Mouse (Mus musculus) midbrain, postnatal 0 days (tissue): ENCODE data around the gene Prame. TPM values are rescaled to one million over a fixed set of nuclear protein-coding genes. Genes with fewer than 3 reads are reported as not detected.
"Not testable (repeated sequence)": the region's sequence is repeated elsewhere in the genome, so short reads cannot be mapped to it uniquely, and the experiment has no call there.

Experiments
- ATAC-seq: fragments of 200-750 bp; cut with Nextera tagmentation; 2 replicates; pipeline ENCODE4 v1.8.0; 2017; ENCODE audit warnings: moderate number of reproducible peaks, mild to moderate bottlenecking, moderate TSS enrichment, moderate library complexity; ENCODE audit not compliant: low FRiP score
- DNase-seq: peaks from one replicate; pipeline ENCODE4 v3.0.0-alpha.2; 2015; ENCODE audit warnings: low spot score
- H3K27ac ChIP-seq: fragments of 300-500 bp; sonication (generic); 2 replicates; pipeline ENCODE4 v1.5.1; 2014; ENCODE audit warnings: low read depth, mild to moderate bottlenecking, low read length, mixed read lengths
- H3K27me3 ChIP-seq: fragments of 300-500 bp; sonication (generic); 2 replicates; pipeline ENCODE4 v1.6.1; 2014; ENCODE audit warnings: low read length, control low read depth, mixed read lengths; ENCODE audit not compliant: insufficient read depth
- H3K36me3 ChIP-seq: fragments of 300-500 bp; sonication (generic); 2 replicates; pipeline ENCODE4 v1.6.1; 2014; ENCODE audit warnings: low read length, control low read depth, mixed read lengths; ENCODE audit not compliant: insufficient read depth
- H3K4me1 ChIP-seq: fragments of 300-500 bp; sonication (generic); 2 replicates; pipeline ENCODE4 v1.6.1; 2014; ENCODE audit warnings: mild to moderate bottlenecking, control low read depth, antibody characterized with exemption, low read length, mixed read lengths; ENCODE audit not compliant: insufficient read depth
- H3K4me2 ChIP-seq: fragments of 300-500 bp; sonication (generic); 2 replicates; pipeline ENCODE4 v1.6.1; 2014; ENCODE audit warnings: low read depth, mild to moderate bottlenecking, low read length, mixed read lengths; ENCODE audit not compliant: poor library complexity, severe bottlenecking
- H3K4me3 ChIP-seq: fragments of 300-500 bp; sonication (generic); 2 replicates; pipeline ENCODE4 v1.5.1; 2014; ENCODE audit warnings: low read depth, mild to moderate bottlenecking, low read length, moderate library complexity
- H3K9ac ChIP-seq: fragments of 300-500 bp; sonication (generic); replicated peaks from 2 replicates; pipeline ENCODE4 v1.6.1; 2014; ENCODE audit warnings: mild to moderate bottlenecking, low read length, moderate library complexity, mixed read lengths; ENCODE audit not compliant: poor library complexity, severe bottlenecking
- H3K9me3 ChIP-seq: fragments of 300-500 bp; sonication (generic); 2 replicates; pipeline ENCODE4 v1.6.1; 2016; ENCODE audit warnings: low read length, control low read depth
- CTCF ChIP-seq: IDR thresholded peaks from 2 replicates; pipeline ENCODE4 v1.5.1; 2016; ENCODE audit warnings: antibody characterized with exemption, mild to moderate bottlenecking
- WGBS: fragments of 180-500 bp; shearing (Covaris S2); extraction: QIAGEN DNeasy Blood & Tissue Kit; methylation state at CpG from one replicate; pipeline ENCODE4 v1.1.7; 2014; 5-methylcytosine and 5-hydroxymethylcytosine counted together
- polyA plus RNA-seq: library from polyadenylated mRNA; unstranded; fragments of >200 nt; fragmentation: Nextera tagmentation; extraction: Ambion mirVana; gene quantifications from 2 replicates; pipeline ENCODE4 v1.2.1, GENCODE M21; 2015
- total RNA-seq: library from RNA; depleted of rRNA; stranded (reverse); fragments of >200 nt; gene quantifications from 2 replicates; pipeline ENCODE4 v1.2.3, GENCODE M21; 2014; rRNA removed

Prame gene
- total and polyA plus RNA-seq, 2 experiments from 2014 or later, result not detected

GRCm38 (mm10) chrX:135569467-135569866, 58.0 kb downstream of the Prame start:
- TF ChIP-seq CTCF, result peak; percentile 80
- 0% methylated on average over 1 of the region's 2 CpGs for whole genome bisulfite sequencing
- ATAC-seq (peak; percentile 78; the same call in 1 of the 2 replicates), DNase-seq (peak; percentile 58)
- H3K4me1 ChIP-seq, H3K4me2 ChIP-seq, H3K9ac ChIP-seq, H3K36me3 ChIP-seq, H3K4me3 ChIP-seq, H3K9me3 ChIP-seq, H3K27ac ChIP-seq, H3K27me3 ChIP-seq: not testable (repeated sequence)

GRCm38 (mm10) chrX:135564934-135565333, 62.6 kb downstream of the Prame start:
- H3K4me1 ChIP-seq, H3K9me3 ChIP-seq, H3K4me2 ChIP-seq, H3K36me3 ChIP-seq, H3K27me3 ChIP-seq, H3K4me3 ChIP-seq, H3K9ac ChIP-seq, DNase-seq, H3K27ac ChIP-seq, ATAC-seq: not testable (repeated sequence)
- 59% methylated on average over 4 of the region's 4 CpGs for whole genome bisulfite sequencing

Other genes with a start within 250 kb of the Prame start
- gene Gm7903, start 193.9 kb downstream of the Prame start, total RNA-seq, result 0.05 TPM in 1 of 2 replicates, not detected in the other
- not detected in 2 replicates for gene Gm7903, start 193.9 kb downstream of the Prame start, polyA plus RNA-seq
- gene AV320801, start 133.1 kb downstream of the Prame start, total RNA-seq, result not detected in 2 replicates
- gene AV320801, start 133.1 kb downstream of the Prame start, polyA plus RNA-seq, result not detected in 2 replicates
- not detected in 2 replicates for gene Nxf7, start 28.9 kb downstream of the Prame start, total RNA-seq
- not detected in 2 replicates for gene Nxf7, start 28.9 kb downstream of the Prame start, polyA plus RNA-seq
- not detected in 2 replicates for gene Tcp11x2, start 66.1 kb upstream of the Prame start, total RNA-seq
- gene Tcp11x2, start 66.1 kb upstream of the Prame start, polyA plus RNA-seq, result 0.09 TPM in 1 of 2 replicates, not detected in the other
- not detected in 2 replicates for gene Tmsb15a, start 97.6 kb upstream of the Prame start, total RNA-seq
- not detected in 2 replicates for gene Tmsb15a, start 97.6 kb upstream of the Prame start, polyA plus RNA-seq
- 13.1 and 22.9 TPM in 2 replicates for gene Armcx5, start 115.0 kb upstream of the Prame start, total RNA-seq
- gene Armcx5, start 115.0 kb upstream of the Prame start, polyA plus RNA-seq, result 23.8 and 31.7 TPM in 2 replicates
- 378 and 474 TPM in 2 replicates for gene Gprasp1, start 115.0 kb upstream of the Prame start, total RNA-seq
- 288 and 301 TPM in 2 replicates for gene Gprasp1, start 115.0 kb upstream of the Prame start, polyA plus RNA-seq
- gene Bhlhb9, start 169.9 kb upstream of the Prame start, total RNA-seq, result 69.9 and 80.2 TPM in 2 replicates
- 106 and 109 TPM in 2 replicates for gene Bhlhb9, start 169.9 kb upstream of the Prame start, polyA plus RNA-seq
- gene Gprasp2, start 211.3 kb upstream of the Prame start, total RNA-seq, result 198 and 252 TPM in 2 replicates
- gene Gprasp2, start 211.3 kb upstream of the Prame start, polyA plus RNA-seq, result 285 and 291 TPM in 2 replicates